Mouse (Mus musculus): ENCODE data around the gene Rab42.

DNA sequence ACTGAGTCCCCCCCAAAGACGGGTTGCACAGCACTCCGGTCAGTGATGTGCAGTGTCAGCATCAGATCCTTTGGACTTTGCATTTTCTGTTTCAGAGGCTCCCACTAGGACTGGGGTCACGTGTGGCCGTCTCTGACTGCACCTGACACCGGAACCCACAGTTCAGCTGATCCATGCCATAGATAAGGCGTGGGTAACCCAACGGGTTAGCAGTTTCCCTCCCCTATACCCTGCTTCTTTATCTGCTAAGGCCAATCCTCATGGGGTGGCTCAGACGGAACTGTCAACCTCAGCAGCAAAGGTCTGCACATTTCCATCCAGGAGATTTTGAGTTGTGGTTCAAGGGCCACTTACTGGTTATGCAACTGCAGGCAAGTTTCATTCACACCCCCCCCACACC lies 2.1 kb upstream of the Rab42 start:
- no peak for TF ChIP-seq CTCF (IDR thresholded peaks at IDR 0.05; ENCODE audit: control insufficient read depth, insufficient read depth, insufficient replicate concordance, low read depth, low read length)
- TF ChIP-seq POLR2A (IDR thresholded peaks at IDR 0.05; ENCODE audit: control insufficient read depth, low read depth, low read length): no peak
